Mouse (Mus musculus) CH12.LX (cell line): ENCODE measurements at regions not wholly inside any gene's neighbourhood (a gene's known extent, or its start where the extent isn't known, plus 50 kb on each side); places are given as distances from the start of the nearest gene placed in this dataset.

ENCODE experiments used
- BHLHE40 ChIP-seq: IDR thresholded peaks from 2 replicates; pipeline ENCODE4 v1.6.1; 2011; ENCODE audit warnings: mild to moderate bottlenecking, low read depth, low read length, improper control_type of control experiment
- CHD2 ChIP-seq: IDR thresholded peaks from 2 replicates; pipeline ENCODE4 v1.6.1; 2011; ENCODE audit warnings: low read length, improper control_type of control experiment
- CTCF ChIP-seq, 2 experiments: IDR thresholded peaks in 1 of 2; conservative IDR thresholded peaks in 1 of 2; 2 replicates each; pipeline ENCODE4 v1.5.1; 2011 to 2012; ENCODE audit warnings: low read depth in 2 of 2, low read length in 2 of 2, improper control_type of control experiment in 1 of 2, inconsistent platforms in 1 of 2, mild to moderate bottlenecking in 1 of 2, moderate library complexity in 1 of 2
- EP300 ChIP-seq: IDR thresholded peaks from 2 replicates; pipeline ENCODE4 v1.6.1; 2011; ENCODE audit warnings: low read length, improper control_type of control experiment
- GABPA ChIP-seq: IDR thresholded peaks from 2 replicates; pipeline ENCODE4 v1.6.1; 2012; ENCODE audit warnings: low read depth, low read length, improper control_type of control experiment, inconsistent platforms; ENCODE audit not compliant: insufficient replicate concordance
- HCFC1 ChIP-seq: IDR thresholded peaks from 2 replicates; pipeline ENCODE4 v1.6.1; 2012; ENCODE audit warnings: low read depth, mild to moderate bottlenecking, inconsistent platforms, low read length, improper control_type of control experiment
- MAX ChIP-seq: IDR thresholded peaks from 2 replicates; pipeline ENCODE4 v1.6.1; 2011; ENCODE audit warnings: low read length, improper control_type of control experiment
- POLR2A ChIP-seq: IDR thresholded peaks from 2 replicates; pipeline ENCODE4 v1.6.1; 2011; ENCODE audit warnings: low read depth, mild to moderate bottlenecking, improper control_type of control experiment, low read length
- RAD21 ChIP-seq: IDR thresholded peaks from 2 replicates; pipeline ENCODE4 v1.6.1; 2011; ENCODE audit warnings: low read depth, mild to moderate bottlenecking, low read length, improper control_type of control experiment, moderate library complexity
- RCOR1 ChIP-seq: conservative IDR thresholded peaks from 2 replicates; pipeline ENCODE4 v1.6.1; 2012; ENCODE audit warnings: low read depth, mild to moderate bottlenecking, inconsistent platforms, low read length, improper control_type of control experiment

GRCm38 (mm10) chr2:124775737-124776136 lies 292.2 kb upstream of the Slc24a5 start:
- no peak for TF ChIP-seq CHD2
- no peak for TF ChIP-seq CTCF (conservative IDR thresholded peaks at IDR 0.05 in 1 of 2, IDR thresholded peaks at IDR 0.05 in 1 of 2; ENCODE audit: low read depth in 2 of 2, low read length in 2 of 2)
- TF ChIP-seq POLR2A: no peak
- TF ChIP-seq HCFC1: no peak
- no peak for TF ChIP-seq BHLHE40
- no peak for TF ChIP-seq RAD21
- no peak for TF ChIP-seq MAX
- TF ChIP-seq EP300: no peak
- no peak for TF ChIP-seq RCOR1
- TF ChIP-seq GABPA: no peak
